Mouse (Mus musculus): ENCODE results near the gene Itgb6.

- TF ChIP-seq CTCF (IDR thresholded peaks at IDR 0.05; ENCODE audit: low read depth) (no peak), EP300 (optimal IDR thresholded peaks at IDR 0.05) (no peak)
These were observed 13.8 kb downstream of the Itgb6 start for GRCm38 (mm10) chr2:60708671-60709070.
